Mouse (Mus musculus) limb, embryonic 15.5 days (tissue): ENCODE results near the gene Wwc1. TPM values are rescaled to one million over a fixed set of nuclear protein-coding genes. Genes with fewer than 3 reads are reported as not detected.

ENCODE experiments used
- ATAC-seq: fragments of 200-750 bp; cut with Nextera tagmentation; 2 replicates; pipeline ENCODE4 v1.8.0; 2017; ENCODE audit warnings: low read depth, moderate TSS enrichment; ENCODE audit not compliant: insufficient number of reproducible peaks, low FRiP score, low TSS enrichment
- H3K27ac ChIP-seq: fragments of 300-500 bp; sonication (generic); 2 replicates; pipeline ENCODE4 v1.5.1; 2015; ENCODE audit warnings: moderate library complexity, mild to moderate bottlenecking, inconsistent platforms
- H3K27me3 ChIP-seq: fragments of 300-500 bp; sonication (generic); 2 replicates; pipeline ENCODE4 v1.6.1; 2015; ENCODE audit warnings: inconsistent platforms
- H3K36me3 ChIP-seq: fragments of 300-500 bp; sonication (generic); 2 replicates; pipeline ENCODE4 v1.6.1; 2015; ENCODE audit warnings: inconsistent platforms
- H3K4me1 ChIP-seq: fragments of 300-500 bp; sonication (generic); 2 replicates; pipeline ENCODE4 v1.6.1; 2015; ENCODE audit warnings: inconsistent platforms
- H3K4me2 ChIP-seq: fragments of 300-500 bp; sonication (generic); 2 replicates; pipeline ENCODE4 v1.6.1; 2015; ENCODE audit warnings: mild to moderate bottlenecking, inconsistent platforms
- H3K4me3 ChIP-seq: fragments of 300-500 bp; sonication (generic); 2 replicates; pipeline ENCODE4 v1.5.1; 2015; ENCODE audit warnings: mild to moderate bottlenecking, inconsistent platforms
- H3K9ac ChIP-seq: fragments of 300-500 bp; sonication (generic); 2 replicates; pipeline ENCODE4 v1.6.1; 2015; ENCODE audit warnings: inconsistent platforms
- H3K9me3 ChIP-seq: fragments of 300-500 bp; sonication (generic); 2 replicates; pipeline ENCODE4 v1.6.1; 2016; ENCODE audit warnings: inconsistent platforms
- WGBS: fragments of 180-500 bp; shearing (Covaris S2); methylation state at CpG from one replicate; pipeline ENCODE4 v1.1.7; 2015; 5-methylcytosine and 5-hydroxymethylcytosine counted together
- polyA plus RNA-seq: library from polyadenylated mRNA; unstranded; fragments of >200 nt; fragmentation: Nextera tagmentation; extraction: Ambion mirVana; gene quantifications from 2 replicates; pipeline ENCODE4 v1.2.1, GENCODE M21; 2015

Gene Wwc1
- 6.0 TPM in 2 replicates for polyA plus RNA-seq

GRCm38 (mm10) chr11:35980411-35980917 is at the start of gene Wwc1:
TSS of gene Wwc1 (minus strand) at chr11:35980527.
- H3K4me2 ChIP-seq = peak within 1 kb of the TSS; percentile 95
- H3K27ac ChIP-seq = no peak within 1 kb of the TSS
- peak within 1 kb of the TSS; percentile 76 for H3K4me3 ChIP-seq
- H3K9ac ChIP-seq = peak within 1 kb of the TSS; percentile 64
- H3K9me3 ChIP-seq = no peaks in the 10 kb centered on the region
- ATAC-seq = no peak
- WGBS = 0% methylated on average over 41 of the region's 47 CpGs
- peaks cover 19% of the 10 kb centered on the region for H3K4me1 ChIP-seq
- H3K36me3 ChIP-seq = no peaks in the 10 kb centered on the region
- peaks cover 37% of the 10 kb centered on the region for H3K27me3 ChIP-seq

- 0 out of 2 replicates have a peak, but pooled peaks cover 4% of the 10 kb centered on the region for H3K4me1 ChIP-seq
- H3K9ac ChIP-seq = no peak overlapping the region
- H3K4me2 ChIP-seq = no peak overlapping the region
- no peak overlapping the region for H3K27ac ChIP-seq
- no peak overlapping the region for H3K4me3 ChIP-seq
- ATAC-seq = no peak
- H3K27me3 ChIP-seq = peaks cover 2% of the 10 kb centered on the region; the same call in 1 of the 2 replicates
- 58% methylated on average over 3 of the region's 3 CpGs for WGBS
- H3K9me3 ChIP-seq = 0 out of 2 replicates have a peak, but pooled peaks cover 6% of the 10 kb centered on the region
- H3K36me3 ChIP-seq = peaks cover 11% of the 10 kb centered on the region
Observed at GRCm38 (mm10) chr11:36020009-36020408, 39.7 kb upstream of the Wwc1 start.

GRCm38 (mm10) chr11:36013179-36013578 is 32.9 kb upstream of the Wwc1 start:
- no peak overlapping the region for H3K4me2 ChIP-seq
- ATAC-seq = no peak

GRCm38 (mm10) chr11:36009281-36010208 is 29.2 kb upstream of the Wwc1 start:
- Histone ChIP-seq H3K27me3 (peaks cover 2% of the 10 kb centered on the region; the same call in 1 of the 2 replicates), H3K27ac (no peak overlapping the region), H3K9ac (0 out of 2 replicates have a peak overlapping the region, but pooled peaks have one; percentile 11), H3K36me3 (peaks cover 2% of the 10 kb centered on the region; the same call in 1 of the 2 replicates), H3K9me3 (no peaks in the 10 kb centered on the region), H3K4me2 (no peak overlapping the region), H3K4me3 (no peak overlapping the region), H3K4me1 (peaks cover 9% of the 10 kb centered on the region; the same call in 1 of the 2 replicates)
- 0 out of 2 replicates have a peak, but pooled peaks have one; percentile 13 for ATAC-seq
- WGBS = 30% methylated on average over 11 of the region's 11 CpGs

More at GRCm38 (mm10) chr11:36013179-36013578, 32.9 kb upstream of the Wwc1 start:
- Histone ChIP-seq H3K27me3 (peaks cover 2% of the 10 kb centered on the region; the same call in 1 of the 2 replicates), H3K36me3 (no peaks in the 10 kb centered on the region; the same call in 1 of the 2 replicates), H3K4me1 (peaks cover 9% of the 10 kb centered on the region; the same call in 1 of the 2 replicates), H3K4me3 (no peak overlapping the region), H3K27ac (no peak overlapping the region), H3K9ac (no peak overlapping the region), H3K9me3 (no peaks in the 10 kb centered on the region)
- WGBS = 75% methylated on average over 4 of the region's 4 CpGs

GRCm38 (mm10) chr11:36002900-36003299 is 22.6 kb upstream of the Wwc1 start:
- H3K4me2 ChIP-seq = no peak overlapping the region
- no peak overlapping the region for H3K4me3 ChIP-seq
- peaks cover 33% of the 10 kb centered on the region for H3K27me3 ChIP-seq
- ATAC-seq = no peak
- H3K9ac ChIP-seq = no peak overlapping the region
- WGBS = 44% methylated on average over 4 of the region's 4 CpGs
- no peak overlapping the region for H3K27ac ChIP-seq
- no peaks in the 10 kb centered on the region for H3K9me3 ChIP-seq
- H3K36me3 ChIP-seq = 0 out of 2 replicates have a peak, but pooled peaks cover under 1% of the 10 kb centered on the region
- H3K4me1 ChIP-seq = peaks cover 5% of the 10 kb centered on the region

GRCm38 (mm10) chr11:36001282-36001970 is 21.1 kb upstream of the Wwc1 start:
- peak overlapping the region; percentile 50 for H3K4me2 ChIP-seq
- no peaks in the 10 kb centered on the region for H3K36me3 ChIP-seq
- H3K27me3 ChIP-seq = peaks cover 33% of the 10 kb centered on the region
- peak overlapping the region; percentile 19 for H3K4me3 ChIP-seq
- ATAC-seq = peak; percentile 78
- no peaks in the 10 kb centered on the region for H3K9me3 ChIP-seq
- 3% methylated on average over 28 of the region's 28 CpGs for WGBS
- H3K9ac ChIP-seq = no peak overlapping the region
- peaks cover 5% of the 10 kb centered on the region for H3K4me1 ChIP-seq
- H3K27ac ChIP-seq = no peak overlapping the region

GRCm38 (mm10) chr11:36000585-36001281 is 20.4 kb upstream of the Wwc1 start:
- no peak for ATAC-seq
- Histone ChIP-seq H3K27ac (no peak overlapping the region), H3K4me3 (peak overlapping the region; percentile 19), H3K4me1 (peaks cover 5% of the 10 kb centered on the region), H3K36me3 (no peaks in the 10 kb centered on the region), H3K9me3 (no peaks in the 10 kb centered on the region), H3K9ac (no peak overlapping the region), H3K27me3 (peaks cover 33% of the 10 kb centered on the region), H3K4me2 (peak overlapping the region; percentile 50)
- 13% methylated on average over 10 of the region's 10 CpGs for WGBS

GRCm38 (mm10) chr11:36000038-36000437 is 19.7 kb upstream of the Wwc1 start:
- Histone ChIP-seq H3K4me3 (no peak overlapping the region), H3K27ac (no peak overlapping the region), H3K4me1 (peaks cover 5% of the 10 kb centered on the region), H3K27me3 (peaks cover 33% of the 10 kb centered on the region), H3K9ac (no peak overlapping the region), H3K4me2 (no peak overlapping the region), H3K36me3 (no peaks in the 10 kb centered on the region), H3K9me3 (no peaks in the 10 kb centered on the region)
- ATAC-seq = no peak
- WGBS = 24% methylated on average over 4 of the region's 4 CpGs

- Histone ChIP-seq H3K27me3 (peaks cover 25% of the 10 kb centered on the region), H3K36me3 (no peaks in the 10 kb centered on the region), H3K9me3 (no peaks in the 10 kb centered on the region), H3K9ac (no peak overlapping the region), H3K27ac (no peak overlapping the region), H3K4me1 (peaks cover 5% of the 10 kb centered on the region), H3K4me2 (no peak overlapping the region), H3K4me3 (no peak overlapping the region)
- ATAC-seq = no peak
- 63% methylated on average over 12 of the region's 12 CpGs for WGBS
Observed at GRCm38 (mm10) chr11:35998048-35998447, 17.7 kb upstream of the Wwc1 start.

- Histone ChIP-seq H3K36me3 (no peaks in the 10 kb centered on the region), H3K4me2 (no peak overlapping the region), H3K4me1 (no peaks in the 10 kb centered on the region)
Observed at GRCm38 (mm10) chr11:35995310-35995709, 15.0 kb upstream of the Wwc1 start.

GRCm38 (mm10) chr11:35991846-35992245 is 11.5 kb upstream of the Wwc1 start:
- Histone ChIP-seq H3K4me3 (no peak overlapping the region), H3K4me1 (no peaks in the 10 kb centered on the region), H3K27me3 (0 out of 2 replicates have a peak, but pooled peaks cover 1% of the 10 kb centered on the region), H3K9ac (no peak overlapping the region), H3K36me3 (no peaks in the 10 kb centered on the region), H3K4me2 (no peak overlapping the region), H3K9me3 (no peaks in the 10 kb centered on the region), H3K27ac (no peak overlapping the region)
- WGBS = 70% methylated on average over 2 of the region's 2 CpGs
- ATAC-seq = no peak

More at GRCm38 (mm10) chr11:35995310-35995709, 15.0 kb upstream of the Wwc1 start:
- H3K9me3 ChIP-seq = no peaks in the 10 kb centered on the region
- no peak overlapping the region for H3K4me3 ChIP-seq
- no peak overlapping the region for H3K9ac ChIP-seq
- H3K27me3 ChIP-seq = peaks cover 14% of the 10 kb centered on the region; the same call in 1 of the 2 replicates
- H3K27ac ChIP-seq = no peak overlapping the region
- ATAC-seq = no peak
